Mouse (Mus musculus): ENCODE data around the gene Mrtfb. TPM values are rescaled to one million over a fixed set of nuclear protein-coding genes. Genes with fewer than 3 reads are reported as not detected.

The Mrtfb gene
- total RNA-seq, 1 experiment from 2014 or later, result 32.3 TPM

Small RNA genes within 50 kb of the gene (microRNA-seq; reads per million reads assigned to microRNA genes)
- gene Mir193b (512 to 660 reads per million in 2 experiments), gene Mir365-1 (9.4 to 17.1 reads per million in 2 experiments)

Other genes starting within 250 kb of the Mrtfb start
- gene Ercc4, start 146.8 kb upstream of the Mrtfb start, total RNA-seq (2021), result 14.1 and 17.9 TPM in 2 replicates